Mouse (Mus musculus) bone marrow, adult 2 months (tissue): Measurements from ENCODE around the gene Zfp652. TPM values are rescaled to one million over a fixed set of nuclear protein-coding genes. Genes with fewer than 3 reads are reported as not detected.
A peak's percentile ranks its signal among the peaks of the same experiment; 100 is the strongest.

Experiments
- H3K27ac ChIP-seq: fragments of 200-500 bp; 2 replicates; pipeline ENCODE4 v1.5.1; 2012; ENCODE audit warnings: low read depth, mild to moderate bottlenecking, control low read depth, inconsistent platforms, low read length; ENCODE audit not compliant: control insufficient read depth, poor library complexity, insufficient read depth
- H3K4me1 ChIP-seq: fragments of 200-500 bp; 2 replicates; pipeline ENCODE4 v1.6.1; 2011; ENCODE audit warnings: low read length; ENCODE audit not compliant: control insufficient read depth, insufficient read depth
- H3K4me3 ChIP-seq: fragments of 200-500 bp; replicated peaks from 2 replicates; pipeline ENCODE3; 2011; ENCODE audit warnings: mild to moderate bottlenecking, low read depth, low read length, control low read depth; ENCODE audit not compliant: control insufficient read depth
- CTCF ChIP-seq: fragments of 200-500 bp; IDR thresholded peaks from 2 replicates; pipeline ENCODE4 v1.5.1; 2011; ENCODE audit warnings: low read length, control low read depth; ENCODE audit not compliant: control insufficient read depth, insufficient read depth
- POLR2A ChIP-seq: fragments of 200-500 bp; IDR thresholded peaks from 2 replicates; pipeline ENCODE4 v1.6.1; 2011; ENCODE audit warnings: low read depth, mild to moderate bottlenecking, control low read depth, low read length, borderline replicate concordance; ENCODE audit not compliant: control insufficient read depth
- WGBS: fragments of 180-500 bp; shearing (Covaris S2); methylation state at CpG from one replicate; pipeline ENCODE4 v1.1.7; 2018; 5-methylcytosine and 5-hydroxymethylcytosine counted together
- polyA plus RNA-seq: library from polyadenylated mRNA; stranded (reverse); fragments of >200 nt; gene quantifications from 2 replicates; pipeline ENCODE4 v1.2.4, GENCODE M21; 2011; ENCODE audit warnings: low replicate concordance; ENCODE audit not compliant: missing spikeins, insufficient read depth, insufficient read length

Zfp652 gene
- polyA plus RNA-seq, 1 experiment: 24.5 TPM

DNA sequence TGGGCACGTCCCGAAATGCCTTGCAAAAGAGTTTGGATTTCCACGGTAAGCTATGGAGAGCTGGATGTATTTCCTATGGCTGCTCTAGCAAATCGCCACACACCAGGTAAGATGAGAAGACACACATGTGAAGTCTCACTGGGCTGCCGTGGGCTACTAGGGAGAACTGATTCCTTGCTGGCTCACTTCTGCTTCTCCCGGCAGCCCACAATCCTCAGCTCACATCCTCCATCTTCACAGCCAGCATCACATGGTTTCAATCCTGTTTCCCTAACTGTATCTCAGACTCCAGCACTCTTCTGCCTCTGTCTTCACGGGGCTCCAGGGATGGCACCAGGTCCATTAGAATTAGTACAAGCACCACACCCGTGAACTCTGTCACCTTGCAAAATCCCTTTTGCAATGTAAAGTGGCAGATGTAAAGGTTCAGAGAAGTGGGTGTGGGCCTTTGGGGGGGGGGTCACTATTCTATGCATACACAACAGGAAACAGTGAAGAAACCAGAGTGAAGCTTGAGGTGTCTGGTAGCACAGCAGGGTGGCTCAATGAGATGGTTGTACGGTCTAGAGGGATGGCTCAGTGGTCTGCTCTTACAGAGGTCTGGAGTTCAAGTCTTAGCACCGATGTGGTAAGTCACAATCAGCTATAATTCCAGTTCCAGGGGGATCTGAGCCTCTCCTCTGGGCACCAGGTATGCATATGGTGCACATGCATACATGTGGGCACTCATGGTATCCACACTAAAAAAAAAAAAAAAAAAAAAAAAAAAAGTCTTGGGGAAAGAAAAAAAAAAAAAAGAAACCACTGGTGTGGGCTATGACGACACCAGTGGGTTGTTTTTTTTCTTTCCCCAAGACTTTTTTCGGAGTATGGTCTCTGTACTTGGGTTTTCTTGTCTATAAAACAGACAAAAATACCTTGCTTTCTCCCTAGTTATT is 8.2 kb upstream of the Zfp652 start:
- Histone ChIP-seq H3K27ac (peak overlapping the region; percentile 28; the same call in 1 of the 2 replicates), H3K4me1 (peaks cover 2% of the 10 kb centered on the region; the same call in 1 of the 2 replicates), H3K4me3 (peak overlapping the region; percentile 22)
- WGBS: 69% methylated on average over 12 of the region's 12 CpGs
- TF ChIP-seq POLR2A (no peak), CTCF (no peak)

GRCm38 (mm10) chr11:95704970-95705330 is 7.5 kb upstream of the Zfp652 start:
- TF ChIP-seq CTCF (no peak), POLR2A (no peak)
- peaks cover 2% of the 10 kb centered on the region; the same call in 1 of the 2 replicates for H3K4me1 ChIP-seq
- WGBS: 60% methylated on average over 4 of the region's 4 CpGs
- H3K4me3 ChIP-seq: no peak overlapping the region
- no peak overlapping the region for H3K27ac ChIP-seq

DNA sequence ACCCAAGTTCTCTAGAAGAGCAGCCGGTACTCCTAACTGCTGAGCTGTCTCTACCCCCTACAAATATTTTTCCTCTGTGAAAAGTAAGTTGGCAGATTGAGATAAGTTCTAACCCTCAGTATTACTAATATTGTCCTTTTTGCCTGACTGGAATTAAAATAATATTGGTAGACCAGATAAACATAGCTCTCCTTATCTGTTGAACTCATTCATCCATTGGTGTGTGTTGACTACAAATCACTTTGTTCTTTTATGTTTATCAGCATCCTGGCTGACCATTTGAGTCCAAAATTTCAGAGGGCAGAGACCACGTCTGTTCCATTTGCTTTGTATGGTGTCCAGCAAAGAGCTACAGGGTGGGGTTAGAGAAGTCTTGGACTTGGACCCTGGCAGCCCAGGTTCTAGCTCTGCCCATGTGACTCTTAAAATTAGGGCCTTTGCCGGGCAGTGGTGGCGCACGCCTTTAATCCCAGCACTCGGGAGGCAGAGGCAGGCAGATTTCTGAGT is 2.9 kb upstream of the Zfp652 start:
- Histone ChIP-seq H3K4me1 (no peaks in the 10 kb centered on the region; the same call in 1 of the 2 replicates), H3K4me3 (no peak overlapping the region), H3K27ac (no peak overlapping the region)
- TF ChIP-seq CTCF (no peak), POLR2A (no peak)
- 79% methylated on average over 6 of the region's 6 CpGs for WGBS

DNA sequence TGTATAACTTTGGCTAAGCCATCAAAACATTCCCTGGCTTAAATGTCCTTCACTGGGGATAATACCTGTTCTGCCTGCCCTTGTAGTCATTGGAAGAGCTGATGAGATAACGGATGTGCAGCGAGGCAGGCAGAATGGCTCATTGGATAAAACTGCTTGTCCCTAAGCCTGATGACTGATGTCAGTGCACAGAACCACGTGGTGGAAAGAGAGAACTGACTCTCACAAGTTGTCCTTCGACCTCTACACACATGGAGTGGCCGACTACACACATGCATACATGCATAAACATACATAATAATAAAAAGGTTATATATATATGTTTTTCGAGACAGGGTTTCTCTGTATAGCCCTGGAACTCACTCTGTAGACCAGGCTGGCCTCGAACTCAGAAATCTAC is 2.0 kb upstream of the Zfp652 start:
- no peak for TF ChIP-seq CTCF
- no peak for TF ChIP-seq POLR2A
- 80% methylated on average over 7 of the region's 7 CpGs for WGBS
- no peak overlapping the region for H3K27ac ChIP-seq
- no peaks in the 10 kb centered on the region; the same call in 1 of the 2 replicates for H3K4me1 ChIP-seq
- H3K4me3 ChIP-seq: no peak overlapping the region

DNA sequence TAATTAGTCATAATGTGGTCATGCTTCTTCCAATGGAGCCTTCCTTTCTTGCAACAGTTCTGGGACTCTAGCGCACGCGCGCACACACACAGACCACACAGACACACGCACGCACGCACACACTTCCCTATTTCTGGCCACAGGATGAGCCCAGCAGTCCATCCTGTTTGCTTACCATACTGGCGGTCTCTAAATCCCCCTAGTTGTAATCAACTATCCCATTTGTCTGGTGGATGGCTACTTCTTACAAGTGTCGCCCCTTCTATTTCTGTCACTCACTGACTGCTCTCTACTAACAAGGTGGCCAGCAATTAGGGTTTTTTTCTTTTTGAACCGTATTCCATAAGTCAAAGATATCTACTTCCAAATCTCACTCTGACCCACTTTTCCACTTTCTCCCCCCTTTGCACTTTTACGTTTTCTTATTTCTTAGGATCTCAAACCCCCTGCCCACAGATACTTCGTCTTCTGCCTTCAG is 349 bp upstream of the Zfp652 start:
- TF ChIP-seq CTCF (no peak), POLR2A (no peak)
- H3K27ac ChIP-seq: peak overlapping the region; percentile 83; the same call in 1 of the 2 replicates
- peaks cover 2% of the 10 kb centered on the region; the same call in 1 of the 2 replicates for H3K4me1 ChIP-seq
- peak overlapping the region; percentile 42 for H3K4me3 ChIP-seq
- 2% methylated on average over 12 of the region's 12 CpGs for WGBS

GRCm38 (mm10) chr11:95713225-95713810 is 845 bp downstream of the Zfp652 start:
- TF ChIP-seq CTCF (no peak), POLR2A (peak; percentile 75)

GRCm38 (mm10) chr11:95713811-95714241 is 1.4 kb downstream of the Zfp652 start:
- Histone ChIP-seq H3K27ac (peak overlapping the region; percentile 97), H3K4me1 (peaks cover 2% of the 10 kb centered on the region; the same call in 1 of the 2 replicates), H3K4me3 (peak overlapping the region; percentile 71)
- WGBS: 2% methylated on average over 13 of the region's 13 CpGs
- no peak for TF ChIP-seq CTCF
- no peak for TF ChIP-seq POLR2A

More at GRCm38 (mm10) chr11:95713225-95713810, 845 bp downstream of the Zfp652 start:
- under 1% methylated on average over 45 of the region's 49 CpGs for WGBS
- Histone ChIP-seq H3K27ac (peak overlapping the region; percentile 97), H3K4me1 (peaks cover 2% of the 10 kb centered on the region; the same call in 1 of the 2 replicates), H3K4me3 (peak overlapping the region; percentile 71)

- Histone ChIP-seq H3K4me1 (peaks cover 2% of the 10 kb centered on the region; the same call in 1 of the 2 replicates), H3K4me3 (peak overlapping the region; percentile 71), H3K27ac (peak overlapping the region; percentile 97; the same call in 1 of the 2 replicates)
- no peak for TF ChIP-seq POLR2A
- TF ChIP-seq CTCF: no peak
- 2% methylated on average over 7 of the region's 7 CpGs for WGBS
Measured at GRCm38 (mm10) chr11:95714411-95714810, 1.9 kb downstream of the Zfp652 start.
